9 mouse cellular contexts compared by ENCODE assay signal in the genomic region with DNA sequence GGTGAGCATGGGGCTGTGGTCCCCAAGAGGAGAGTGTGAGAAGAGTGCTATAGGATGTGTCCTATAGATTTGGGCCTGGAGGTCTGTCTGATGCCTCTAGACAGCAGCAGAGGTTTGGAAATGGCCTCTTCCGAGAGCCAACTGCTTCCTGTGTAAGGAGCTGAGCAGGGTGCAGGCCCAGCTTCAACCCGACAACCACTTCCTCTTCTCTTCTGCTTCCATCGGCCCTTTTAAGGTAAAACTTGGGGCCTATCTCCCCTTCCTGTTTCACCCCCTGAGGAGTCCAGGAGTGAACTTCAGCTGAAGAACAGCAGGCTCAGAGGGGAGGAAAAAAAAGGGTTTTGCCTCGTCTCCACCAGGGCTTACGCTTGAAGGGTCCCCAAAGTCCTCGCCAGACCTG. TPM values are rescaled to one million over a fixed set of nuclear protein-coding genes. Genes with fewer than 3 reads are reported as not detected.
DNase-seq lines count a peak whose midpoint lies in the region; ATAC-seq lines count a peak whose summit lies in the region.
"Had no signal": no experiment of that assay in that cellular context is flagged by ENCODE, and none has a peak within 500 bp of the region (broad histone marks: within the 10 kb centered on the region; RNA-seq: fewer than 3 reads in every experiment).

No protein-coding gene starts in this region.

- no peak overlapping the region for H3K9ac ChIP-seq in hindbrain, embryonic 15.5 days
- H3K9ac ChIP-seq in kidney, embryonic 16.5 days (replicated peaks; ENCODE audit: low read length) = no peak overlapping the region
- H3K9ac ChIP-seq: embryonic facial prominence, embryonic 15.5 days had no signal

- 86% methylated on average over 6 of the region's 6 CpGs for WGBS in hindbrain, embryonic 15.5 days
- 74% methylated on average over 6 of the region's 6 CpGs for WGBS in kidney, embryonic 16.5 days

- peak overlapping the region; percentile 73 for H3K4me2 ChIP-seq in hindbrain, embryonic 15.5 days
- no peak overlapping the region for H3K4me2 ChIP-seq in kidney, embryonic 16.5 days (replicated peaks; ENCODE audit: low read depth, low read length)
- H3K4me2 ChIP-seq: embryonic facial prominence, embryonic 15.5 days had no signal

- peak overlapping the region; percentile 90 for H3K4me3 ChIP-seq in hindbrain, embryonic 15.5 days
- no peak overlapping the region for H3K4me3 ChIP-seq in kidney, embryonic 16.5 days (ENCODE audit: low read length)
- H3K4me3 ChIP-seq: embryonic facial prominence, embryonic 15.5 days had no signal

- peaks cover 53% of the 10 kb centered on the region for H3K4me1 ChIP-seq in hindbrain, embryonic 15.5 days (replicated peaks)
- H3K4me1 ChIP-seq in kidney, embryonic 16.5 days (ENCODE audit: insufficient read depth, low read length) = peaks cover 13% of the 10 kb centered on the region

- ATAC-seq in hindbrain, embryonic 15.5 days (ENCODE audit: low FRiP score, low read depth) = no peak
- peak; percentile 34 for ATAC-seq in monocyte, adult 5-6 weeks (replicated peaks; ENCODE audit: insufficient number of reproducible peaks, low FRiP score, low TSS enrichment, poor library complexity, severe bottlenecking)
- no peak for ATAC-seq in kidney, embryonic 16.5 days (ENCODE audit: low FRiP score, low TSS enrichment)

- peaks cover 6% of the 10 kb centered on the region for H3K36me3 ChIP-seq in hindbrain, embryonic 15.5 days
- H3K36me3 ChIP-seq in kidney, embryonic 16.5 days (ENCODE audit: insufficient read depth, low read length) = no peaks in the 10 kb centered on the region

- no peaks in the 10 kb centered on the region for H3K27me3 ChIP-seq in hindbrain, embryonic 15.5 days
- peaks cover 19% of the 10 kb centered on the region for H3K27me3 ChIP-seq in kidney, embryonic 16.5 days (ENCODE audit: insufficient read depth, low read length)

- H3K9me3 ChIP-seq in hindbrain, embryonic 15.5 days = no peaks in the 10 kb centered on the region
- no peaks in the 10 kb centered on the region for H3K9me3 ChIP-seq in kidney, embryonic 16.5 days (ENCODE audit: low read length)
- H3K9me3 ChIP-seq: embryonic facial prominence, embryonic 15.5 days had no signal

- H3K27ac ChIP-seq in hindbrain, embryonic 15.5 days (replicated peaks) = no peak overlapping the region
- H3K27ac ChIP-seq in kidney, embryonic 16.5 days (ENCODE audit: low read length) = no peak overlapping the region
- H3K27ac ChIP-seq: embryonic facial prominence, embryonic 15.5 days had no signal

- DNase-seq in heart, adult 11 months = peak; percentile 95
- DNase-seq in heart, postnatal 4 days = no peak
- DNase-seq in CD4-positive, CD25-positive, alpha-beta regulatory T cell, adult 2 months (ENCODE audit: low read depth, low spot score) = peak; percentile 88
- no peak for DNase-seq in adrenal gland, adult 8-10 months
- no peak for DNase-seq in urinary bladder, postnatal 10 days (ENCODE audit: low spot score)

RNA-seq across cellular contexts. Expression of a gene that starts 5.2 kb away (rescaled TPM):
- 1 to 10 TPM; 8.4 to 9.2 TPM for total RNA-seq in heart, postnatal 4 days (2021)
- 104 and 108 TPM in 2 replicates for polyA plus RNA-seq in hindbrain, embryonic 15.5 days (2015; fragmentation: Nextera tagmentation; extraction: Ambion mirVana)
- total RNA-seq in monocyte, adult 5-6 weeks (2017) = 1,450 to 2,051 TPM (median 1,984 TPM) in 3 replicates
- 10 to 100 TPM; 21.0 to 28.2 (median 25.0) TPM for total RNA-seq in adrenal gland, adult 8-10 months (2022)
- 17.5 and 19.7 TPM in 2 replicates for polyA plus RNA-seq in kidney, embryonic 16.5 days (2015; fragmentation: Nextera tagmentation; extraction: Ambion mirVana)

RNA-seq across cellular contexts. Expression of a gene that starts 6.8 kb away (rescaled TPM):
- total RNA-seq in heart, postnatal 4 days (2021) = 1 to 10 TPM; 7.2 to 8.1 TPM
- polyA plus RNA-seq in hindbrain, embryonic 15.5 days (2015; fragmentation: Nextera tagmentation; extraction: Ambion mirVana) = 16.2 and 16.7 TPM in 2 replicates
- total RNA-seq in monocyte, adult 5-6 weeks (2017) = 3.0 to 6.2 TPM (median 6.1 TPM) in 3 replicates
- total RNA-seq in adrenal gland, adult 8-10 months (2022) = 10 to 100 TPM; 14.7 to 21.1 (median 18.2) TPM
- 9.5 and 12.3 TPM in 2 replicates for polyA plus RNA-seq in kidney, embryonic 16.5 days (2015; fragmentation: Nextera tagmentation; extraction: Ambion mirVana)

RNA-seq across cellular contexts. Expression of a gene that starts 7.2 kb away (rescaled TPM):
- total RNA-seq in heart, postnatal 4 days (2021) = 10 to 100 TPM; 56.8 to 57.3 TPM
- 139 and 143 TPM in 2 replicates for polyA plus RNA-seq in hindbrain, embryonic 15.5 days (2015; fragmentation: Nextera tagmentation; extraction: Ambion mirVana)
- total RNA-seq in monocyte, adult 5-6 weeks (2017) = 68.4 to 80.5 TPM (median 78.3 TPM) in 3 replicates
- 100 to 1,000 TPM in 1 of 4 experiments, 10 to 100 TPM in 3; 78.0 to 116 (median 95.6) TPM for total RNA-seq in adrenal gland, adult 8-10 months (2022)
- polyA plus RNA-seq in kidney, embryonic 16.5 days (2015; fragmentation: Nextera tagmentation; extraction: Ambion mirVana) = 119 and 122 TPM in 2 replicates

RNA-seq across cellular contexts. Expression of a gene that starts 26.1 kb away (rescaled TPM):
- 1 to 10 TPM; 5.5 to 6.6 TPM for total RNA-seq in heart, postnatal 4 days (2021)
- polyA plus RNA-seq in hindbrain, embryonic 15.5 days (2015; fragmentation: Nextera tagmentation; extraction: Ambion mirVana) = 7.3 and 10.5 TPM in 2 replicates
- 1.2 to 4.9 TPM in 2 of 3 replicates, not detected in the other for total RNA-seq in monocyte, adult 5-6 weeks (2017)
- total RNA-seq in adrenal gland, adult 8-10 months (2022) = 10 to 100 TPM; 33.4 to 42.0 (median 40.2) TPM
- polyA plus RNA-seq in kidney, embryonic 16.5 days (2015; fragmentation: Nextera tagmentation; extraction: Ambion mirVana) = 9.1 and 9.4 TPM in 2 replicates

RNA-seq across cellular contexts. Expression of a gene that starts 53.2 kb away (rescaled TPM):
- 10 to 100 TPM; 30.9 to 33.2 TPM for total RNA-seq in heart, postnatal 4 days (2021)
- 58.7 and 61.0 TPM in 2 replicates for polyA plus RNA-seq in hindbrain, embryonic 15.5 days (2015; fragmentation: Nextera tagmentation; extraction: Ambion mirVana)
- 37.5 to 42.9 TPM (median 42.9 TPM) in 3 replicates for total RNA-seq in monocyte, adult 5-6 weeks (2017)
- 10 to 100 TPM; 30.5 to 44.4 (median 38.2) TPM for total RNA-seq in adrenal gland, adult 8-10 months (2022)
- 50.7 and 57.2 TPM in 2 replicates for polyA plus RNA-seq in kidney, embryonic 16.5 days (2015; fragmentation: Nextera tagmentation; extraction: Ambion mirVana)

Comparison
In these comparisons a context has a peak if more than half of its experiments do, and no peak if none do; other contexts are left out.
1. DNase-seq: peak in heart, adult 11 months (single experiment) and CD4-positive, CD25-positive, alpha-beta regulatory T cell, adult 2 months (single experiment); none in heart, postnatal 4 days (single experiment), adrenal gland, adult 8-10 months (single experiment) and urinary bladder, postnatal 10 days (single experiment).
2. RNA of a gene that starts 5.2 kb away (total RNA-seq): 1,450 to 2,051 TPM in monocyte, adult 5-6 weeks; 21.0 to 28.2 TPM in adrenal gland, adult 8-10 months and 8.4 to 9.2 TPM in heart, postnatal 4 days; every median in the first group is over 10 times any median in the second.